Mouse (Mus musculus) limb, embryonic 10.5 days (tissue): ENCODE results near the gene Mef2d. TPM values are rescaled to one million over a fixed set of nuclear protein-coding genes. Genes with fewer than 3 reads are reported as not detected.

Source experiments
- DNase-seq: peaks from one replicate; pipeline ENCODE4 v3.0.0-alpha.2; 2017; ENCODE audit warnings: low spot score
- H3K27ac ChIP-seq: fragments of 300-500 bp; sonication (generic); 2 replicates; pipeline ENCODE4 v1.5.1; 2016; ENCODE audit warnings: mild to moderate bottlenecking
- H3K27me3 ChIP-seq: fragments of 300-500 bp; sonication (generic); 2 replicates; pipeline ENCODE4 v1.6.1; 2016; ENCODE audit warnings: low read depth, mild to moderate bottlenecking; ENCODE audit not compliant: poor library complexity, severe bottlenecking
- H3K36me3 ChIP-seq: fragments of 300-500 bp; sonication (generic); 2 replicates; pipeline ENCODE4 v1.6.1; 2016; ENCODE audit warnings: mild to moderate bottlenecking, moderate library complexity
- H3K4me1 ChIP-seq: fragments of 300-500 bp; sonication (generic); 2 replicates; pipeline ENCODE4 v1.6.1; 2016
- H3K4me3 ChIP-seq: fragments of 300-500 bp; sonication (generic); 2 replicates; pipeline ENCODE4 v1.5.1; 2016; ENCODE audit warnings: mild to moderate bottlenecking, moderate library complexity
- H3K9me3 ChIP-seq: fragments of 300-500 bp; sonication (generic); replicated peaks from 2 replicates; pipeline ENCODE4 v1.6.1; 2016; ENCODE audit warnings: mild to moderate bottlenecking
- WGBS: fragments of 180-500 bp; shearing (Covaris S2); methylation state at CpG from one replicate; pipeline ENCODE4 v1.1.7; 2016; 5-methylcytosine and 5-hydroxymethylcytosine counted together
- polyA plus RNA-seq: library from polyadenylated mRNA; unstranded; fragments of >200 nt; fragmentation: Nextera tagmentation; extraction: Ambion mirVana; gene quantifications from 2 replicates; pipeline ENCODE4 v1.2.1, GENCODE M21; 2016

Mef2d gene
- polyA plus RNA-seq, 1 experiment from 2014 or later, result 14.0 TPM

DNA sequence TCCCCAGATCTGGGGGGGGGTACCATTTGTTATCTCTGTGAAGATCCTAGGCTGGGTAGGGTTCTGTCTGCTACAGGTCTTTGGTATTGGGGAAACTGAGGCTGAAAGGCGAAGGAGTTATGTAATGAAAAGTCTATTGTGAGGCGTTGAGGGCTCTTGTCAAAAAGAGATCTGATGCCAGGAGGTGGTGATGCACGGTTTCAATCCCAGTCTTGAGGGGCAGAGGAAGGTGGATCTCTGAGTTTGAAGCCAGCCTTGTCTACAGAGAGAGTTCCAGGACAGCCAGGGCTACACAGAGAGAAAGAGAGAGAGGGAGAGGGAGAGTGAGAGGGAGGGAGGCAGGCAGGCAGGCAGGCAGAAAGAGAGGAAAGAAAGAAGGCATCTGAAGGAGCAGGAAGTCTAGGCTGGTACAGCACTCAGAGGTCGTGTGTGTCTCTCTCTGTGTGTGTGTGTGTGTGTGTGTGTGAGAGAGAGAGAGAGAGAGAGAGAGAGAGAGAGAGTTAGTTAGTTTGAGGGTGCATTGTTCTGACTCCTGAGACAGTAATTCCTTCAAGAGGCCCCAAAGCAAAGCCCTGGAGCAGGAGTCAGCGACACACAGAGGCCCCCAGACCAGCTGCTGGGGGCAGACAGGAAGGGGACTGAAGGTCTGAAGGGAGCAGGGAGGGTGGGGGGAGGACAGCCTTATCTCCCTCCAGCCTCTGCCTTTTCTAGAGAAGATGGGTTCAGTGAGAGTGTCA is 4.4 kb downstream of the Mef2d start:
- Histone ChIP-seq H3K27ac (peak overlapping the region; percentile 94), H3K4me3 (no peak overlapping the region), H3K9me3 (no peaks in the 10 kb centered on the region), H3K27me3 (no peaks in the 10 kb centered on the region), H3K36me3 (0 out of 2 replicates have a peak, but pooled peaks cover 3% of the 10 kb centered on the region), H3K4me1 (peaks cover 99% of the 10 kb centered on the region)
- 55% methylated on average over 5 of the region's 5 CpGs for WGBS
- DNase-seq, result no peak

DNA sequence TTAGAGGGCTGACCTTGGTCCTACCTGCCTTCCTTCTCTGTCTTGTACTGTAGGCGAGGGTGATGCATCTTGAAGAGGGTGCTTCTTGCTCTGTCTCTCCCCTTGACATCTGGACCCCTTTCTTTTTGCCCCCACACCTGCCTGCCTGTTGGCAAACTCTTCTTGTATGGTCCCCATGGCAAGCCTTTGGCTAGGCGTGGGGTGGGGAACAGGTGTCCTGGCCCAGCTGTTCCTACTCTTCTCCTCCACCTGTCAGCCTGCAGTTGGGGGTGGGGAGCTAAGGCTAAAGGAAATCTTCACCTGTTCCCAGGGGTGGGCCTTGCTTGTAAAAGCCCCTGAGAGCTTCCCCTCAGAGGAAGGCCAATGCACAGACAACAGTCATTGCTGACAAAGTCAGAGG is 5.3 kb downstream of the Mef2d start:
- Histone ChIP-seq H3K27ac (peak overlapping the region; percentile 11; the same call in 1 of the 2 replicates), H3K36me3 (0 out of 2 replicates have a peak, but pooled peaks cover 3% of the 10 kb centered on the region), H3K27me3 (no peaks in the 10 kb centered on the region), H3K9me3 (no peaks in the 10 kb centered on the region), H3K4me1 (peaks cover 99% of the 10 kb centered on the region), H3K4me3 (no peak overlapping the region)
- 76% methylated on average over 2 of the region's 2 CpGs for whole genome bisulfite sequencing
- no peak for DNase-seq

DNA sequence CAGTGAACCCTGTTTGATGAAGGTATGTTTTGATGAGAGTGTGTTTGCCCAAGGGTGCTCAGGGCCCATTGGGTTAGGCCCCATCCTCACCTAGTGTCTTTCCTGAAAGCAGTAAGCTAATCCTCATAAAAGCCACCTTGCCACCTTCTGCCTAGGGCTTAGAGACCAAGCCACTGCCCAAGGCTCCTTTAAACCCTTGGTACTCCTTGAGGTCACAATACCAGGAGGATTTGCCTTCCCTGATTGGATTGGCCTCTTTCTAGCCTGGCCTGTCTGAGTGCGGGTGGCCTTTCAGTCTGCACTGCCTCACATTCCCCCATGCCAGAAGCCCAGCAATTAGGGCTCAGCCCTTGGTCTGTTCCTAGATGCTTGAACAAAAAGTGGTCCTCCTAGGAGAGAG is 5.7 kb downstream of the Mef2d start:
- 84% methylated on average over 1 of the region's 1 CpGs for WGBS
- no peak for DNase-seq
- Histone ChIP-seq H3K9me3 (no peaks in the 10 kb centered on the region), H3K4me3 (no peak overlapping the region), H3K27ac (0 out of 2 replicates have a peak overlapping the region, but pooled peaks have one; percentile 11), H3K36me3 (0 out of 2 replicates have a peak, but pooled peaks cover 3% of the 10 kb centered on the region), H3K27me3 (no peaks in the 10 kb centered on the region), H3K4me1 (peaks cover 95% of the 10 kb centered on the region)

DNA sequence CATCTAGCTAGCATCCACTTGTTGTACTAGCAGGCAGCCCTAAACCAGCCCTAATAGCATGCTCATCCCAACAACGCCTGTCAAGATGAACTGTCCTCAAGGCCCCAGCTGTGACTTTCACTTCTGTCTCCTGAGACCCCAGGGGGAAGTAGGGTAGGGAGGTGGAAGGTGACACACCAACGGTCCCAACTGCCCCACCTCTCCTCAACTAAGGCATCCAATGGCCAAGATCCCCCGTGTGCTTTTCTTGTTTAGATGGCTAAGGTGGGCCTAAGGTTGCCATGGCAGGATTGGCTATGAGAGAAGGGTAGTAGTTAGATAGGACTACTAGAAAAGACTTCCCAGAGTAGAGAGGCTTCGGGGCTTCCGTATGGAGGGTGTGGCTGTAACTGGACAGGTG is 6.2 kb downstream of the Mef2d start:
- H3K4me1 ChIP-seq, result peaks cover 90% of the 10 kb centered on the region
- H3K4me3 ChIP-seq, result no peak overlapping the region
- H3K9me3 ChIP-seq, result no peaks in the 10 kb centered on the region
- 0 out of 2 replicates have a peak, but pooled peaks cover 3% of the 10 kb centered on the region for H3K36me3 ChIP-seq
- H3K27ac ChIP-seq, result no peak overlapping the region
- H3K27me3 ChIP-seq, result no peaks in the 10 kb centered on the region
- DNase-seq, result no peak
- WGBS, result 88% methylated on average over 5 of the region's 5 CpGs

DNA sequence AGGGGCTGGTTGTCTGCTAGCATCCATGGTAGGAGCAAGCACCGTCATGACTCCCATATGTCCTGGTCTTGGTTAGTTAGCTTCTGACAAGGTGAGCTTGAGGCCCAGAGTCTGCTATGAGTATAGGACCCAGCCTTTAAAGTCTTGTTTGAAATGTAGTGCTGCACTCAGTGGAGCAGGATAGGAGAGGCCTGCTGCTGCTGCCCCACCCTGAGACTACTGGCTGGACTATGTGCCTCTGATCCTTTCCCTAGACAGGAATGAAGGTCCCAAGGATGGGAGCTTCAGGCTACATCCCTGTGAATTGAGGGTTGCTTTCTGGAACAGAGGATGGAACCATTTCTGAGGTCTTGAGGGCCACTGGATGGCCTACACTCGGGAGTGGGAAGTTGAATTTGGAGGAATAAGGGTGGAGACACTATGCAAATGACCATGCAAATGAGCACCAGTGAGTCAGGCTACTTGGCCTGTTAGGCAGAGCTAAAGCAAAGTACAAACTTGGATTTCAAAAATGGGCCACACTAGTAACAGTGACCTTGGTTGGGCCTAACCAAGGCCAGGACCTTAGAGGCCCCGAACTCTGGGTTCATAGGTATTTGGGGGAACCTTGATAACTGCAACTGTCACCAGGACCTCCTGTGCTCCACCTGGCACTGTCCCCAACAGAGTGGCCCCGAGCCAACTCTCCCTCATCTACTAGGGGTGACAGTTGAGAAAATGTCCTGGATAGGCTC is 6.8 kb downstream of the Mef2d start:
- WGBS, result 70% methylated on average over 4 of the region's 4 CpGs
- H3K36me3 ChIP-seq, result 0 out of 2 replicates have a peak, but pooled peaks cover 3% of the 10 kb centered on the region
- H3K27ac ChIP-seq, result peak overlapping the region; percentile 54; the same call in 1 of the 2 replicates
- H3K4me1 ChIP-seq, result peaks cover 84% of the 10 kb centered on the region
- no peak for DNase-seq
- H3K27me3 ChIP-seq, result no peaks in the 10 kb centered on the region
- H3K9me3 ChIP-seq, result no peaks in the 10 kb centered on the region
- H3K4me3 ChIP-seq, result no peak overlapping the region

DNA sequence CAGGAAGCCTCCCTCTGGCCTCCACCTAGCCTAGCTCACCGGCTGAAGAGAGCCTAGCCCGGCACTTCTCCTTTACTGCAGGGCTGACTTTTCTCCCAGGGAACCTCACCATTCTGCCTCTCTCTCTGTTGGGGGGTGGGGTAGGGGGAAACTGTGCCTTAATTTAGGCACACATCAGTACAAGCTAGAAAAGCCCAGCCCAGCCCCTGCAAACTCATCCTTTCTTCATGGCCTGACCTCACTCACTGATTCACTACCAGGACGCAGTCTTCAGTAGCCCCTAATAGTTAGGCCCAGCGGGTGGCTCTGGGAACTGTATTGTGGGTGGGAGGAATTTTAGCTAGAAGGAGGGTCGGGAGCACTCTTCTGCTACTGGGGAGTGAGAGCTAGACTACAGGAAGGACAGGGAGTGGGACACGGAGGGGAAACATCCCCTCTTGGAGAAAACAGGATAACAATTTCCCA is 7.4 kb downstream of the Mef2d start:
- Histone ChIP-seq H3K9me3 (no peaks in the 10 kb centered on the region), H3K27me3 (no peaks in the 10 kb centered on the region), H3K4me1 (peaks cover 78% of the 10 kb centered on the region), H3K4me3 (peak overlapping the region; percentile 25; the same call in 1 of the 2 replicates), H3K36me3 (0 out of 2 replicates have a peak, but pooled peaks cover 3% of the 10 kb centered on the region), H3K27ac (peak overlapping the region; percentile 54)
- WGBS, result 28% methylated on average over 6 of the region's 6 CpGs
- DNase-seq, result no peak

DNA sequence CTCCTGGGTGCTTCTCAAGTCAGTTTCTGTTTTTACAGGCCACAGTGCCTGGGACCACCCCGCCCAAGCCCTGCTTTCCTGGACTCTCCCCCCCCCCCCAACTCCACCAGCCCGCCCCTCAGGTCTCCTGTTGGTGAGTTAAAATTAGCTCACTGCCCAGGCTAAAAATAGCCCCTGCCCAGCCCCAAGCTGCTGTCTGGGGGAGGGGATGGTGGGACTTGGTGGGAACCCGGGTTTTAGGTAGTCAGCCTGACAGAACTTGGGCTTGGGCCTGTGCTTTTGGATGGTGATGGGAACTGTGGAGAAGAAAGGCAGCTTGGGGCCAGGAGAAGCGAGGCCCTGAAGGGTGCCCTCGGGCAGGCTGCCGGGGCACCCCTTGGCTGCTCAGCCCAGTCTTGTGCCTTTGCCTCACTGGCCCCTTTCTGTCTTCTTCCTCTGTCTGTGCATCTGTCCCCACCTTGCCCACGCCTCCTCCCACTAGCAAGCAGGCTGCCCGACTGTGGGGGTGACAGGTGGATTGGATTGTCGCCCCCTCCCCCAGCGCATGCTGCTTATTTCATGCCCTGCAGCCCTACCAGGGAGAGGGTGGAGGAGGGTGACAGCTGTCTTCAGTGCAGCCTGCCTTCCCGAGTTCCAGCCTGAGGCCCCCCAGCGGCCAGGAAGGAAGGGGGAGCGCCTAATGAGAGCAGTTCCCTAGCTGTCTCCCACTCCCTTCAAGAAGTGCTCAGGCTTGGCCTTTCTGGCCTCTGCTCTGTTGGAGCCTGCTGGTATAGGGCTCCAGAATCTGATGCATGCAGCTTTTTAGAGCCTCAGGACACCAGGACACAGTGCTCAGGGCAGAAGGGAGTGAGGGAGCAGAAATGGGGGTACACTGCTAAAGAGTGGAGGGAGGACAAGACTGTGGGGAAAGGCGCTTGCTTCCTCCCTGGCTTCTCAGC is 8.2 kb downstream of the Mef2d start:
- Histone ChIP-seq H3K9me3 (no peaks in the 10 kb centered on the region), H3K4me1 (peaks cover 70% of the 10 kb centered on the region), H3K4me3 (peak overlapping the region; percentile 25), H3K27ac (peak overlapping the region; percentile 54), H3K36me3 (peaks cover 8% of the 10 kb centered on the region; the same call in 1 of the 2 replicates), H3K27me3 (no peaks in the 10 kb centered on the region)
- 21% methylated on average over 14 of the region's 14 CpGs for WGBS
- DNase-seq, result peak; percentile 48

DNA sequence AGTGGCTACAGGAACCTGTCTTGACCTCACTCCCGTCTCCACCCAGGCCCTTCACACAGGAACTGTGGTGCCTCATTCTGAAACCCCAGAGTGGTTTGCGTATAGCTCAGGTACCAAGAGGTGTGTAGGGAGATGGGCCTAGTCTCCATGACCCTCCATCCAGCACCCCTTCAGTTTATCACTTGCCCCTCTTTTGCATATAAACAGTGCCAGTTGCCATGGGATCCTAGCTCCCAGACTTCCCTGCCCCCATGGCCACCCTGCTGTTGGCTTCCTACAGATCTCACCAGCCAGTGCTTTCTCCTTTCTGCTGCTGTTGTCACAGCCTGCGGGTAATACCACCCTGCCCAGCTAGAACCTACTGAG is 8.8 kb downstream of the Mef2d start:
- Histone ChIP-seq H3K4me1 (peaks cover 64% of the 10 kb centered on the region), H3K4me3 (peak overlapping the region; percentile 25; the same call in 1 of the 2 replicates), H3K27me3 (no peaks in the 10 kb centered on the region), H3K27ac (peak overlapping the region; percentile 54), H3K36me3 (peaks cover 12% of the 10 kb centered on the region), H3K9me3 (no peaks in the 10 kb centered on the region)
- DNase-seq, result no peak
- WGBS, result 58% methylated on average over 3 of the region's 3 CpGs

DNA sequence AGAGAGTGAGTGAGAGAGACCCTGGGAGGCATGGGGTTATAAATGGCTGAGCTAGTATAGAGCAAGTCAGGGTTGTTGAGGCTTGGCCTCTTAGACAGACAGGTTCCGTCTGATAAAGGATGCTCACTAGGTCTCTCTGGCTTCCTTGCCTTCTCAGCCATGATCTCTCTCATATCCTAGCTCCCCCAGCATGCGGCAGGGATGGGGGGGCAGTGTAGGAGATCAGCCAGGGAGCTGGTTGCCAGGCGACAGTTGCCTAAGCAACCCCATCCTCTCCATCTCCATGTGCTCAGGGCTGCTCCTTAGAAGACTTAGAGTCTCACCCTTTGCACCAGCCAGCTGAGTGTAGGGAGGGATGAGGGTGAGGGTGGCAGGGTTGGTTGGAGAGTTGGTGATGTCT is 9.9 kb downstream of the Mef2d start:
- H3K27me3 ChIP-seq, result no peaks in the 10 kb centered on the region
- peak overlapping the region; percentile 54; the same call in 1 of the 2 replicates for H3K27ac ChIP-seq
- H3K36me3 ChIP-seq, result peaks cover 22% of the 10 kb centered on the region
- H3K4me1 ChIP-seq, result peaks cover 57% of the 10 kb centered on the region
- no peak for DNase-seq
- WGBS, result 63% methylated on average over 3 of the region's 3 CpGs
- H3K4me3 ChIP-seq, result no peak overlapping the region
- H3K9me3 ChIP-seq, result no peaks in the 10 kb centered on the region

DNA sequence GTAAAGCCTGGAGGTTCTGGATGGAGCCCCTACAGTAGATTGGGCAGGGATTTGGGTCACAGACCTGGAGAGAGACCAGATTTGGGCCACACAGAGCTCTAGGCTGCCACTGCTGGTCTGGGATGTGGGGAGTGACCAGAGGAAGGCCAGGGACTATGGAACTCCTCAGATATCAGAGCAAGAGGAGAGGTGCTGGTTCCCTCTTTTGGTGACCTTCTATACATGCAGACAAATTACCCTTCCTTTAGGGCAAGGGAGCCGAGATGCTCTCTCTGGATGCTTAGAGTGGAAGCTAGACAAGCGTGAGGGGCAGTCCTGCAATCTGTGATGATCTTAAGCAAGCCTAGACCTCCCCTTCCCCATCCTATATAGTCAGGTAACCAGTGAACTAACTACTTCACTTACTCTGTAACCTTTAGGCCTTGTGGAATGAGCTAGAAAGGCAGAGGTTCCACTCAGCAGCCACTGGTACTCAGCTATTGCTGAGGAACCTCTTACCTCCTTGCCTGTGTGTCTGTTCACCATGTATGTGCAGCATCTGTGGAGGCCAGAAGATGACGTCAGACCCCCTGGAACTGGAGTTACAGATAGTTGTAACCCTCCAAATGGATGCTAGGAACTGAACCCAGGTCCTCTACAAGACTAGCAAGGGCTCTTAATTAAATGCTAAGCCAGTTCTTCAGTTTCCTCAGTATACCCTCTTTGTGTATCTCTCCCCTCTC is 11.3 kb downstream of the Mef2d start:
- WGBS, result 84% methylated on average over 3 of the region's 3 CpGs
- H3K4me1 ChIP-seq, result peaks cover 55% of the 10 kb centered on the region
- DNase-seq, result no peak
- no peaks in the 10 kb centered on the region for H3K27me3 ChIP-seq
- H3K27ac ChIP-seq, result 0 out of 2 replicates have a peak overlapping the region, but pooled peaks have one; percentile 2
- H3K36me3 ChIP-seq, result peaks cover 33% of the 10 kb centered on the region
- no peak overlapping the region for H3K4me3 ChIP-seq
- no peaks in the 10 kb centered on the region for H3K9me3 ChIP-seq

DNA sequence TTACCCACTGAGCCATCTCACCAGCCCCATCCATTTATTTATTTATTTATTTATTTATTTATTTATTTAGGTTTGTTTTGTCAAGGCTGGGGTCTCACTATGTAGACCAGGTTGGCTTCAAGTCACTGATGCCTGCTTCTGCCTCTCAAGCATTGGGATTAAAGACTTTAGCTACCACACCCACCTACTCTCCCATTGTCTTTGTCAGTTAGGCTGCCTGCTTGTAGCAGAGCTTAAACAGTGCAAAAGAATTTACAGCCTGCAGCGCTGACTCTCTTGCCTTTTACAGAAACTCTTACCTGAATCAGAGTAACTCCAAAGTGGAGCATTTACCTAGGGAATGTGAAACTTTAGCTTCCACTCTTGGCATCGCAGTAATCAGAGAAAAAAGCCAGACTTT is 12.1 kb downstream of the Mef2d start:
- Histone ChIP-seq H3K27me3 (no peaks in the 10 kb centered on the region), H3K36me3 (peaks cover 41% of the 10 kb centered on the region), H3K9me3 (no peaks in the 10 kb centered on the region), H3K4me1 (peaks cover 47% of the 10 kb centered on the region), H3K27ac (no peak overlapping the region), H3K4me3 (no peak overlapping the region)
- 75% methylated on average over 2 of the region's 2 CpGs for WGBS
- DNase-seq, result no peak

DNA sequence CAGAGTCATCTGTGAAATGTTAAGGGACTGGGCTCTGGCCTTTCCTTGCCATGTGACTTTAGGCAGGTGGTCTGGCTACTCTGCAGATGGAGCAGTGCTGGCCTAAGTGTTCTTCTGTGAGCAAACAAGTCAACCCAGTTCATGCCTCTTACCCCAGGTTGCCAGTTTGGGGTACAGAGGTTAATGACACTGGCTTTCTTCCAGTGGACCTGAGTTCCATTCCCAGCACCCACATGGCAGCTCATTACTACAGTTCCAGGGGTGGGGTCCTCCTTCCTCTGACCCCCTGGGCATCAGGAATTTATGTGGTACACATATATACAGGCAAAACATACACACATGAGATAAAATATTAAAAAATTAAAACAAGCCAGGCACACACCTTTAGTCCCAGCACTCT is 14.6 kb downstream of the Mef2d start:
- no peak for DNase-seq
- peaks cover 67% of the 10 kb centered on the region for H3K36me3 ChIP-seq
- H3K27ac ChIP-seq, result no peak overlapping the region
- peaks cover 21% of the 10 kb centered on the region for H3K4me1 ChIP-seq
- H3K27me3 ChIP-seq, result no peaks in the 10 kb centered on the region
- H3K9me3 ChIP-seq, result no peaks in the 10 kb centered on the region
- no peak overlapping the region for H3K4me3 ChIP-seq
